Mouse (Mus musculus) monocyte, adult 5-6 weeks (primary cell): Measurements from ENCODE around the gene Gdf11. TPM values are rescaled to one million over a fixed set of nuclear protein-coding genes. Genes with fewer than 3 reads are reported as not detected.

ENCODE experiments used
- ATAC-seq: fragments of 153-309, 156-312 bp; replicated peaks from 2 replicates; pipeline ENCODE4 v1.8.0; 2017; ENCODE audit warnings: mild to moderate bottlenecking; ENCODE audit not compliant: low TSS enrichment, insufficient number of reproducible peaks, severe bottlenecking, poor library complexity, low FRiP score
- total RNA-seq: library from RNA; stranded (forward); fragments of 200-1000, 200-491, 200-594 nt; gene quantifications from 3 replicates; pipeline ENCODE4 v1.2.3, GENCODE M21; 2017

Gdf11 gene
- total RNA-seq, 1 experiment from 2014 or later: 0.57 TPM

GRCm38 (mm10) chr10:128846664-128847063 lies 44.9 kb downstream of the Gdf11 start:
- no peak for ATAC-seq

GRCm38 (mm10) chr10:128845516-128845915 lies 46.0 kb downstream of the Gdf11 start:
- no peak for ATAC-seq

- ATAC-seq: no peak
Measured at GRCm38 (mm10) chr10:128843260-128843659, 48.3 kb downstream of the Gdf11 start.

GRCm38 (mm10) chr10:128840612-128841011 lies 50.9 kb downstream of the Gdf11 start:
- ATAC-seq: no peak

- no peak for ATAC-seq
Measured at GRCm38 (mm10) chr10:128839434-128839833, 52.1 kb downstream of the Gdf11 start.

- no peak for ATAC-seq
Measured at GRCm38 (mm10) chr10:128837400-128837799, 54.1 kb downstream of the Gdf11 start.

Other genes starting within 250 kb of the Gdf11 start
- not detected in 3 replicates for gene Ikzf4, start 245.7 kb downstream of the Gdf11 start, total RNA-seq
- gene Suox, start 217.6 kb downstream of the Gdf11 start, total RNA-seq: 4.6 to 10.7 TPM (median 6.1 TPM) in 3 replicates
- gene Rab5b, start 195.5 kb downstream of the Gdf11 start, total RNA-seq: 64.1 to 81.0 TPM (median 72.7 TPM) in 3 replicates
- not detected in 3 replicates for gene Pmel, start 187.5 kb downstream of the Gdf11 start, total RNA-seq
- gene Cdk2, start 186.7 kb downstream of the Gdf11 start, total RNA-seq: 14.5 to 21.4 TPM (median 19.5 TPM) in 3 replicates
- gene Dgka, start 146.9 kb downstream of the Gdf11 start, total RNA-seq: 68.7 to 107 TPM (median 86.0 TPM) in 3 replicates
- gene Pym1, start 143.8 kb downstream of the Gdf11 start, total RNA-seq: 30.7 to 38.7 TPM (median 34.9 TPM) in 3 replicates
- gene Mmp19, start 100.8 kb downstream of the Gdf11 start, total RNA-seq: 0.53 to 10.5 TPM (median 2.5 TPM) in 3 replicates
- gene Dnajc14, start 87.7 kb downstream of the Gdf11 start, total RNA-seq: 73.0 to 91.5 TPM (median 73.5 TPM) in 3 replicates
- 1.1 to 2.5 TPM (median 2.0 TPM) in 3 replicates for gene Tmem198b, start 87.3 kb downstream of the Gdf11 start, total RNA-seq
- 151 to 244 TPM (median 182 TPM) in 3 replicates for gene Sarnp, start 74.4 kb downstream of the Gdf11 start, total RNA-seq
- gene Ormdl2, start 70.1 kb downstream of the Gdf11 start, total RNA-seq: 72.1 to 86.7 TPM (median 76.6 TPM) in 3 replicates
- gene Cd63, start 9.3 kb upstream of the Gdf11 start, total RNA-seq: 12.1 to 26.5 TPM (median 22.9 TPM) in 3 replicates
- gene Rdh5, start 31.2 kb upstream of the Gdf11 start, total RNA-seq: 1.5 to 7.6 TPM in 2 of 3 replicates, not detected in the other
- gene Bloc1s1, start 32.3 kb upstream of the Gdf11 start, total RNA-seq: 110 to 127 TPM (median 111 TPM) in 3 replicates
- 0.19 to 0.53 TPM in 2 of 3 replicates, not detected in the other for gene Itga7, start 42.1 kb upstream of the Gdf11 start, total RNA-seq
- gene Mettl7b, start 69.3 kb upstream of the Gdf11 start, total RNA-seq: not detected in 3 replicates
- gene Olfr9, start 97.7 kb upstream of the Gdf11 start, total RNA-seq: not detected in 3 replicates
- not detected in 3 replicates for gene Olfr763, start 119.1 kb upstream of the Gdf11 start, total RNA-seq
- gene Olfr764-ps1, start 148.2 kb upstream of the Gdf11 start, total RNA-seq: not detected in 3 replicates
- gene Olfr765, start 158.3 kb upstream of the Gdf11 start, total RNA-seq: not detected in 3 replicates
- not detected in 3 replicates for gene Olfr766-ps1, start 177.3 kb upstream of the Gdf11 start, total RNA-seq
- not detected in 3 replicates for gene Olfr767, start 191.2 kb upstream of the Gdf11 start, total RNA-seq
- not detected in 3 replicates for gene Olfr768, start 207.7 kb upstream of the Gdf11 start, total RNA-seq
- not detected in 3 replicates for gene Olfr769, start 226.1 kb upstream of the Gdf11 start, total RNA-seq
- gene Olfr770, start 247.3 kb upstream of the Gdf11 start, total RNA-seq: not detected in 3 replicates